Mouse (Mus musculus): Measurements from ENCODE around the gene Olfr1174-ps.

Olfr1174-ps gene

DNA sequence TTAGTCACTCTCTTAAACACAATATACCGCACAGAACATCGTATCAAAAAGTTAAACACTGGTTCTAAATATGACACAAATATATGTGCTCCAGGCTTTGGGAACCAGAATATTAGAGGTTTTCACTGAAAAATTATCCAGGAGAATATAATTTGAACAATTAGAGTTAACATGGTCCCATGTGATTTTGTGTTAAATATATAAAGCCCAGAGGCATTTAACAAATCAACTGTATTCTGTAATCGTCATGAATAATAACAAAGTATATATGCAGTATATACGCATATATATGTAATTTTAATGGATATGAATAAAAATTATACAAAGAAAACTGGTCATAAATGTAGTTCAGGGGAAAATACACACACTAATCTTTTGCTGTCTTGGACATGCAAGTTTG lies at the start of gene Olfr1174-ps:
Gene Olfr1174-ps, minus strand, starts transcription at position 101 of the 400 bp plus-strand sequence.
- DNase-seq = no peak

GRCm38 (mm10) chr2:88356304-88356703 lies 41.4 kb upstream of the Olfr1174-ps start:
- no peak for DNase-seq

DNA sequence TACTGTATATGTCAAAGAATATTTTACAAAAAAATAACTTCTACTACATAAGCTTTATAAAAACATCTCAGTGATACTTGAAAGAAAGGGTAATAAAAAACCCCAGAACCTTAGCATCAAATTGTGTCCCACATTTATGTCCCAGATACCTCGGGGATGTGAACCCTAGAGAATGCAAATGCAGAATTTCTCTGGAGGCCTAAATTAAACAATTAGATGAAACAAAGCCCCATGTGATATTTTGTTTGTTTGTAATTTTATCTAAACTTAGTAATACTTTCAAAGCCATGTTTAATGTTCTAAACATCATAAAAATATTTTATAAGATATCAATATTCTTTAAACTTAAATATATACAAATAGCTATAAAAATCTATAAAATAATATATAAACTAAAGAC lies 31.5 kb upstream of the Olfr1174-ps start, which contains the start of gene Olfr1177-ps:
Gene Olfr1177-ps, minus strand, starts transcription at position 101 of the 400 bp plus-strand sequence.
- no peak for DNase-seq

GRCm38 (mm10) chr2:88336421-88336820 lies 21.5 kb upstream of the Olfr1174-ps start, which contains the start of gene Olfr1176:
TSS of gene Olfr1176 (plus strand) at chr2:88336721.
- DNase-seq = no peak

GRCm38 (mm10) chr2:88327115-88327514 lies 12.2 kb upstream of the Olfr1174-ps start, which contains the start of gene Olfr1175-ps:
TSS of gene Olfr1175-ps (minus strand) at chr2:88327215.
- DNase-seq = no peak

DNA sequence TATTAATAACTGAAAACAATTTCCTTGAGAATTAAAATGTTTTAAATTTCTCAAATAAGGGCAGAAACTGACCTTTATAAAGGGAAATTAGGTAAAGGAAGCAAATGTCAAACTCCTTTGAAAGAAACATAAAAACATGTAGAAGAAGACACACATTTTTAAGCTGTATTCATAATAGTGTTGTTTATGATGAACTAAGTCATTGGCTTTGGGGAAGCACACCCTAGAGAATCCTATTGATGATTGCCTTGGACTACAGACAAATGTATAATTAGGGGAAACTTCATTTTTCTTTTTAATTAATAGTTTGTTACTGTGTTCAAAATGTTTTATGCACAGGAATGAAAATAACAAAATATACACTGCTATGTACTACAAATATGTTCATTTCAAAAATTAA lies 35.2 kb downstream of the Olfr1174-ps start, which contains the start of gene Olfr1173:
Gene Olfr1173, minus strand, starts transcription at position 101 of the 400 bp plus-strand sequence.
- DNase-seq = no peak

Measured in spleen, adult 18-20 months (tissue).